Mouse (Mus musculus) gonadal fat pad, adult 2 months (tissue): ENCODE measurements at regions not wholly inside any gene's neighbourhood (a gene's known extent, or its start where the extent isn't known, plus 50 kb on each side); places are given as distances from the start of the nearest gene placed in this dataset.

Experiments used
- DNase-seq: peaks from one replicate; pipeline ENCODE4 v3.0.0-alpha.2; 2012; ENCODE audit warnings: low read depth

GRCm38 (mm10) chr1:61574276-61574675 is 64.3 kb upstream of the Pard3b start:
- no peak for DNase-seq

- DNase-seq, result no peak
Measured at GRCm38 (mm10) chr1:61576758-61577157, 61.9 kb upstream of the Pard3b start.

GRCm38 (mm10) chr1:61587251-61587650 is 51.4 kb upstream of the Pard3b start:
- no peak for DNase-seq
